Mouse (Mus musculus): ENCODE measurements around the gene Cdc37.

The Cdc37 gene

GRCm38 (mm10) chr9:21093423-21093822 lies 56.4 kb downstream of the Cdc37 start:
- DNase-seq, result no peak

GRCm38 (mm10) chr9:21091707-21092320 lies 58.0 kb downstream of the Cdc37 start, which contains the start of the genes Gm38431 and Raver1:
Gene Gm38431, minus strand, starts transcription at chr9:21091997.
Gene Raver1, minus strand, starts transcription at chr9:21092008.
- DNase-seq, result peak; percentile 99

- DNase-seq, result no peak
Observed at GRCm38 (mm10) chr9:21090972-21091706, 58.6 kb downstream of the Cdc37 start.

GRCm38 (mm10) chr9:21090537-21090936 lies 59.2 kb downstream of the Cdc37 start:
- DNase-seq, result no peak

- no peak for DNase-seq
Observed at GRCm38 (mm10) chr9:21083324-21083723, 66.5 kb downstream of the Cdc37 start.

Measured in lung, postnatal 36 days (tissue).